Mouse (Mus musculus): ENCODE measurements around the gene Gstp1.
"Not testable (repeated sequence)": the region's sequence is repeated elsewhere in the genome, so short reads cannot be mapped to it uniquely, and the experiment has no call there.

The Gstp1 gene

GRCm38 (mm10) chr19:4060044-4060898, 22.5 kb upstream of the Gstp1 start:
- not testable (repeated sequence) for DNase-seq (ENCODE audit: low spot score in 2 of 2)

- no peak for DNase-seq (ENCODE audit: low spot score in 2 of 2)
These were observed 21.4 kb upstream of the Gstp1 start, which contains the start of gene Gstp3 for GRCm38 (mm10) chr19:4059069-4059740. Gene Gstp3, minus strand, starts transcription at chr19:4059569.

- DNase-seq (ENCODE audit: low spot score in 2 of 2) = no peak
These were observed 20.8 kb upstream of the Gstp1 start for GRCm38 (mm10) chr19:4058581-4058980.

GRCm38 (mm10) chr19:4057962-4058361, 20.2 kb upstream of the Gstp1 start:
- no peak for DNase-seq (ENCODE audit: low spot score in 2 of 2)

- no peak for DNase-seq (ENCODE audit: low spot score in 2 of 2)
These were observed 19.6 kb upstream of the Gstp1 start for GRCm38 (mm10) chr19:4057389-4057788.

GRCm38 (mm10) chr19:4056727-4057126, 18.9 kb upstream of the Gstp1 start:
- DNase-seq (ENCODE audit: low spot score in 2 of 2) = no peak

- no peak for DNase-seq (ENCODE audit: low spot score in 2 of 2)
These were observed 18.3 kb upstream of the Gstp1 start for GRCm38 (mm10) chr19:4055947-4056693.

GRCm38 (mm10) chr19:4055216-4055946, 17.6 kb upstream of the Gstp1 start:
- DNase-seq (ENCODE audit: low spot score in 2 of 2) = no peak

- DNase-seq (ENCODE audit: low spot score in 2 of 2) = no peak
These were observed 16.8 kb upstream of the Gstp1 start for GRCm38 (mm10) chr19:4054613-4055012.

GRCm38 (mm10) chr19:4052516-4053030, 14.8 kb upstream of the Gstp1 start:
- DNase-seq (ENCODE audit: low spot score in 2 of 2) = no peak

- DNase-seq (ENCODE audit: low spot score in 2 of 2) = peak; percentile 57 to 76
These were observed 14.1 kb upstream of the Gstp1 start for GRCm38 (mm10) chr19:4051741-4052515.

GRCm38 (mm10) chr19:4051016-4051415, 13.2 kb upstream of the Gstp1 start:
- no peak for DNase-seq (ENCODE audit: low spot score in 2 of 2)

- not testable (repeated sequence) for DNase-seq (ENCODE audit: low spot score in 2 of 2)
These were observed 11.3 kb upstream of the Gstp1 start for GRCm38 (mm10) chr19:4049069-4049468.

GRCm38 (mm10) chr19:4047859-4048258, 10.1 kb upstream of the Gstp1 start:
- peak; percentile 71 to 86 for DNase-seq (ENCODE audit: low spot score in 2 of 2)

- no peak for DNase-seq (ENCODE audit: low spot score in 2 of 2)
These were observed 9.1 kb upstream of the Gstp1 start for GRCm38 (mm10) chr19:4046866-4047254.

GRCm38 (mm10) chr19:4045966-4046865, 8.4 kb upstream of the Gstp1 start, which contains the start of gene Gstp2:
Gene Gstp2, minus strand, starts transcription at chr19:4046023.
- peak in 1 of 2 experiments; percentile 43 for DNase-seq (ENCODE audit: low spot score in 2 of 2)

GRCm38 (mm10) chr19:4044109-4044508, 6.3 kb upstream of the Gstp1 start:
- DNase-seq (ENCODE audit: low spot score in 2 of 2) = not testable (repeated sequence)

- DNase-seq (ENCODE audit: low spot score in 2 of 2) = no peak
These were observed 4.3 kb upstream of the Gstp1 start for GRCm38 (mm10) chr19:4042124-4042523.

- not testable (repeated sequence) for DNase-seq (ENCODE audit: low spot score in 2 of 2)
These were observed 3.7 kb upstream of the Gstp1 start for GRCm38 (mm10) chr19:4041500-4041899.
